Mouse (Mus musculus): ENCODE measurements around the gene Gprc5b.

Gene Gprc5b

DNA sequence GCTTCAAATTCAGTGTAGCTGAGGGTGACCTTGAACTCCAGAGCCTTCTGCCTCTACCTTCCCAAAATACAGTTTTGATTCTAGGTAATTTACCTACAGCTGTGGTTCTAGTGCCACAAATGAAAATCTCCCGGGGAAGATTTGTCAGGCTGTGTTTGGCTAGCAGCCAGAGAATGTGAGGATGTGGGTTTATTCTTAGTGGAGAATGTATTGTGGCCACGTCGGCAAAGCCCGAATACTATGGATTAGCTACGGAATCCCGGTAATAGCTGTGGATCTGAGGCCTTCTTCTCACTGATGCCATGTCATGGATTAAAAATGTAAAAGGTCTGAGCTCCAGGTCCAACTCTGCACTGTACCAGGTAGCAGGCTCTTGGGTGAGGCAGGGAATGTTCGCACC, 45.3 kb downstream of the Gprc5b start:
- no peak for DNase-seq (ENCODE audit: low read depth, low spot score)

DNA sequence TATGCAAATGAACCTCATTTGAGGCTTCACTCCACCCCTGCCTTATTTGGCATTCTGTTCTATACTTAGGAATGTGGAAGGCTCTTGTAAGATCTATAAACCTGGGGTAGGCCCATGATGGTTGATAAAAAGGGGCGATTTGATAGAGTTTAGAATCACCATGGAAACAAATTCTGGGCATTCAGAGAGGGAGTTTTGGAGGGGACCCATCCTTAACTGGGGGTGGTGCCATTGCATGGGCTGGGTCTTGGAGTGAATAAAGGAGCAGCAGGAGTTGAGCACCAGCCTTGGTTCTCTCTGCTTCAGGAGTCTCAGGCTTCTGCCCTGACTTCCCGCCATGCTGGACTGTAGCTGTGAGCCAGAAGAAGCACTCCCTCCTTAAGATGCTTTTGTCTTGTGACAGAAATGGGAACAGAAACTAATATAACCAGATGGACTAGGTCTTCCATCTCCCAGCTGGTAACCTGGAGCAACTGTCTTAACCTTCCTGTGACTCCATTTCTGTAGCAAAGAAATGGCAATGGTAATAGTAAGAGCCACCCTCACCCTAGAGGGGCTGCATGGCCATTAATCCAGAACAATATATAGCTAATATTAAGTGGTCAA, 46.2 kb downstream of the Gprc5b start:
- no peak for DNase-seq (ENCODE audit: low read depth, low spot score)

DNA sequence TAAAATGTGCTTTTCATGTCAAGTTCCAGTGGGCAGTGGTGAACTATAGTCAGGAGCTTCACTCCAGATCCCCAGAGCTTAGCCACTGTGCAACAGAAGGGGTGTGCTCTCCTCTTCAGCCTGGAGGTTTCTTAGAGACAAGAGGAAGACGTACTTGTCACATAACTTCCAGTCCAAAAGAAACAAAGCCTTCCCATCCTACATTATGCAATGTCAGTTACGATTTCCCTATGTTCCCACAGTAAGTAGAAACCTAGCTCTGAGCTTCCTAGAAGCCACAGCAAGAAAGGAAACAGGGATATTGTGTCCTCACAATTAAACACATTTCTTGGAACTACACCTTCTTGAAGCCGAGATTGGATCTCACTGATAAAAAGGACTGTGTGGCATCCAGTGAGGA, 47.8 kb downstream of the Gprc5b start:
- no peak for DNase-seq (ENCODE audit: low read depth, low spot score)

DNA sequence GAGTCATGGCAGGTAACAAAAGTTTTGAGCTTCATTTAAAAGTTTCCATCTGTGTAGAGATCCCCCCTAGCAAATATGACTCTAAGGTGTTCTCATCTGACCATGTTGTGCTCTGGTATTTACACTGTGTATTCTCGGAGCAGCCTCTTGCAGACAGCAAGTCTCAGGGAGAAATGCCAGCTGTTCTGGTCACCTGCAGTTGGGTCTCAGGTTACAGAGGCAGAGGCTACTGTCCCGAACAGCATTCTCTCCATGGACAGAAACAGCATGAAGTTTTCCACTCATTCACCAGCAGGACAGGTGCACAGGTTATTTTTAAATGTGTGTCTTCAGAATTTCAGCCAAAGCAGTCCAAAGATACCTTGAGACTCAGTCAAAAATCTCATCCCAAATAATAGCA, 50.1 kb downstream of the Gprc5b start:
- no peak for DNase-seq (ENCODE audit: low read depth, low spot score)

DNA sequence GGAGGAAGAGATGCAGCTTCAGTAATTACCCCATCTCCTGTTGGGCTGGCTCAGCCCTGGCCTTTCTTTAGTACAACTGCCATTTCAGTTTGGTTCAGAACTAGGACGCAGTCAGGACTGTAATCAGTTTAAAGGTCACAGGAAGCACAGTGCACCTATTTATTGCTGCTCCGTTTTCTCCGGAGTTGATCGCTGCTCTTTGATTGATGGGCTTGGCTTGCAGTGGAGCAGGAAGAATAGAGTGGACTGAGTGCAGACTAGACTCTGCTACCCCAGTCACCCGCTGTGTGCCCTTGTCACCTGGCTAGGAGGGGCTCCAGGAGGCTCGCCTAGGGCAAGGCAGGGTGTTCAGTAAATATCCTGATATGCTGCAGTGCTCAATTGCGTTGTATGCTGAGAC, 51.8 kb downstream of the Gprc5b start:
- DNase-seq (ENCODE audit: low read depth, low spot score): no peak

DNA sequence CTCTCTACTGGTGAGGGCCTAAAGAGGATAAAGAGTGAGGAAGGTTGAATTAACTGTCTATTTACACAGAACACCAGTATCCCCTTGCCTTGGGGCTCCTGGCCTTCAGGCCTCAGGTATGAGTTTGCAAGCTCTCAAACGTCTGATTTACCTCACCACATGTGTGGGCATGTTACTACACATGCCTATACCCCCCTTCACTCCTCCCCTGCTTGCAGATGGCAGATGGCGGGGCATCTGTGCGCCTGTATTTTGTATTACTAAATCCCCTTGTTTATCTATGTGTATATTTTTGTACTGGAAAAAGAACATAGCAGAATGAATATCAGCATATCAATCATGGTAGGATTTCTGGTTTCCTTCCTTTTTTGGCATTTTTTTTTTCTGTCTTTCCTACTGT, 52.7 kb downstream of the Gprc5b start:
- DNase-seq (ENCODE audit: low read depth, low spot score): no peak

DNA sequence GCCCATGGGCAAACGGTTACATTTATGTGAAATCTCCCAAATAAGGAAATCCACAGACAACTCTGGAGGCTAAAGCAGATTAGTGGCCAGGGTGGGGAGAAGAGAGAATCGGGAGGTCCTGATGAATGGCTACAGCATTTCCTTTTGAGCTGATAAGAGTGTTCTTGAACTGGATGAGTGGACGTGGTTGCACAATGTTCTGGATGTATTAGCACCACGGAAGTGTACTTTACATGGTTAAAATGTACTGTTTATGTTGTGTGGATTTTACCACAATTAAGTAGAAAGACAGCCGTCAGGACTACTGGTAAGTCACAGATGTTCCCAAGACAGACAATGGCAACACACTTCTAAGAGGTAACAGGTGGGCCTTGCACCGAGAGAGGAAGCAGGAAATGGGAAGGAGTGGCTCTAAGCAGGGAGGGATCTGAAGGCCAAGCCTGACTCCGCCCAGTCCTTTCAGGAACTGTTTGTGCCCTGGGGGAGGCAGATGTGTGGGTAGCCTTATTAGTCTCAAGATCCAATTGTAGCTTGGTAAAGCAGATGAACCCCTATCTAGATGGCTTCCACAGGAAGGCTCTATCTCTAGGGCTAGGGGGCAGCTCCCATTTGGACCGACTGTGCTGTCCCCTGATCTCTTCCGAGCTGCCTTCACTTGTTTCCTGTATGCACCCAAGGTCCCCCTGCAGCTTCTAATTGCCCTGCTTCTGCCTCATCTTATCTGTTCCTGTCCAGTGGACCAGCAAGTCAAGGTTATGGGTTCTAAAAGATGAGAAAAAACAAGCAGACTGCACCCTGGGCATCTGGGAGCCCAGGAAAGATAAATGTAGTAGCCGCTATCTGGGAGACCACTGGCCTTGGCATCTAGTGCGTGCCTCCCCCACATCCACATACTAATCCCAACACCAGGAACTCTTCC, 57.3 kb downstream of the Gprc5b start:
- no peak for DNase-seq (ENCODE audit: low read depth, low spot score)

DNA sequence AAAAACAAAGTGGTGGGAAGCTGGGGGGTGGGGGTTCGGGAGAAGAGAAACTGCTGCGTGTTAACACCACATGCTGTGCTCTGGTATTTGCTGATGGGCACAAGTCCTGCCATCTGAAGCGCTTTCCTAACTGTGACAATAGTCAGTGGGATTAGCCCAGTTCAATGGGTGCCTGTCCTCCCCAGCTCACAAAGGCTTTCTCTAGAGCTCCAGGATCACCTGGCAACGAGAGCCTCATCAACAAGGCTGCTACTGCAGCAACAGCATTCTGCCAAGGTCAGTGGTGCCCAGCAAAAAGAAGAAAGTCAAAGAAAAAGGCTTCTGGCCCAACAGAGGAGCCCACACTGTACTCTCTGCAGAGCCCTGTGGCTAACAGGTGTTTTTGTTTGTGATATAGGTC, 58.2 kb downstream of the Gprc5b start:
- no peak for DNase-seq (ENCODE audit: low read depth, low spot score)

DNA sequence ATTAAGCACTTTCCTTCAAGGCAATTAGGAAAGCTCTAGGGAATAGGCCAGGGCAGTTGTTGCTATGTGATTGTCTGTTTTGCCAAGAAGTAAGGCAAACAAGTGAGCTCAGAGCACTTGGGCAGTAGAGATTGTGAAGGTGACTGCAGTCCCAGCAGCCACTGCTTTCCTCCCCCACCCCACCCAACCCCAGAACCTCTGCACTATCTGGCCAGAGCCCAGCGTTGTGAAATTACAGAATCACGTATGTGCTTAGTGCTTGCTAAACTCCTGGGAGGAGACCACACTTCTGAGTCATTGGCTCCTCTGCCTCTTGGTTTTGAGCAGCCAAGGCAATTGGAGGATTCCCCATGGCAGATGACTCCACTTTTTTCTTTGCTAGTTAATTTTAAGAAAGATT, 59.7 kb downstream of the Gprc5b start:
- no peak for DNase-seq (ENCODE audit: low read depth, low spot score)

DNA sequence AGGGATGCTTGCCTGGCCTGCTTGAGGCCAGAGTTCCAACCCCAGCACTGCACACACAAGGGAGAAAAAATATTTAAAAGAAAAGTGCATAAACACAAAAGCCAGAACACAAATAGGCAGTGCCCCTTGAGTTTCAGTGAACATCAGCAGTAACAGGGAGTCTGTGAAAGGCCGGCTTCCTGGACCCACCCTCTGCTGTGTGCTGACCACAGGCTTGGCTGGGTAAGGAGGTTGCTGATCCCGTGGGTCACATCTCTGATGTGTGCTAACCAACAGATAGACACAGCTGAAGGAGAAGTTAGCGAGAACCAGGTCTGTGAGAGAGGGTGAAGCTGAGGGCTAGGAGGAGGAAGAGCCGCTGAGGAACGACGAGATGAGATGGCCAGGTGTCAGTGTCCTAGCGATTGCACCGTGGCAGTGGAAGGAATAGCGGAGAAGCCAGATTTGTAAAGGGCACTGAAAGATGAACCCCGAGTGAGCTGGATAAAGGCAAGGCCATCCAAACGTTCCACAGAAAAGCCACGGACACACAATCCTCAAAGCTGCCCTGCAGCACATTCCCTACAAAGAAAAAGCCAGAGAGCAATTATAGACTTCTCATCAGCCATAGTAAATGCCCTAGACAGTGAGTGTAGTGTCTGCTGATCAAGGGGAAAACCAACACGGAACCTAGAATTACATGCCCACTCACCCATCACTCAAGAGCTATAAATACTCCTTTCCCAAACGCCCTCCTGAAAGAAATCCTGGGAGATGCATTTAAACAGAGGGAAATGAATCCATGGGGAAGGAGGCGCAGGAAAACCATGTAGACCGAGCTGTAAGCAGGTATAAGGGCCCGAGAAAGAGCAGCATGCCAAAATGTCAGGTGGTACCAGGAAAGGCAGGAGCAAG, 63.3 kb downstream of the Gprc5b start:
- DNase-seq (ENCODE audit: low read depth, low spot score): no peak

DNA sequence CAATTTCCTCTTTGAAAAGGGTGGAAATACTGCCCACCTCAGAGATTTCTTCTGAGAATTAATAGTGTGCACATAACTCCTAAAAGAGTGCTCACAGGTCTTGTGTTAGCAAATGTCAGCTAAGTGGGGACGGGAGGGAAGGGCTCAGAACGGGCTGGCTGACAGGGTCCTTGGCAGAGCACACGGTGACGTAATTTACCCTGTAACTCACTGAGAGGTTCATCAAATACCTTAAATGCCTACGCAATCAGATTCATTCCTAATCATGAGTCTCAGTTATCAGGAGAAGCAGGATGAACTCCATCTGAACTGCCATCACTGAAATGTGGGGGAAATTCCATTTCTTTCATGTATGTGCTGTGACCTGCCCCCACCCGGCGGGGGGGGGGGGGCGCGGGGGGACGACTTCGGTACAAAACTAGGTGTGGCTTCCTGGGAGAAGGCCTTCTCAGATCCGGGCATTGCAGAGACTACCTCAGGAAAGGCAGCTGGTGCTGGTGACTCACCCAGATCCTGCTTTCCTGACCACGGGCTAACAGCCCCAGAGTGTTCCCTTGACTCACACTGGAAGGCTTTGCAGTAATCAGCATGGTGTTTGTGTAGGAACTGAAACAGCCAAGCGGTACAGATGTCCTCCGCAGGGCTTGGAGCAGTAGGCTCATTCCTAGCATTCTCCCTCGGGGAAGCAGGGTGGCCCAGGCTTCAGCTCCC, 65.3 kb downstream of the Gprc5b start:
- DNase-seq (ENCODE audit: low read depth, low spot score): no peak

DNA sequence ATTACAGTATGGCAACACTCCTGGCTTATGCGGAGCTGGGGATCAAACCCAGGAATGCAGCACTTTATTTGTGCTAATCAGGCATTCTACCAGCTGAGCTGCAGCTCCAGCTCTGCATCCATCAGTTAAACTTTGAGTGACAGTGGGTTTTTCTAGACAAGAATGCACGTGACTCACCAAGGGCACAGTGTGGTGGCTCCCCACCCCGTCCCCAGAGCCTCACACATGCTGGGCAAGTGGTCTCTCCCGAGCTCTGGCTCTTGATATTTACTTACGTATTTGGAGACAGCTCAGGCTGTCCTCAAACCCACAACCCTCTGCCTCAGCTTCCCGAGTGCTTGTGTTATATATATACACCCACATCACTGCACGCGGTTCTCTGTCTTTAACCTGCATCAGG, 66.1 kb downstream of the Gprc5b start:
- DNase-seq (ENCODE audit: low read depth, low spot score): no peak

DNA sequence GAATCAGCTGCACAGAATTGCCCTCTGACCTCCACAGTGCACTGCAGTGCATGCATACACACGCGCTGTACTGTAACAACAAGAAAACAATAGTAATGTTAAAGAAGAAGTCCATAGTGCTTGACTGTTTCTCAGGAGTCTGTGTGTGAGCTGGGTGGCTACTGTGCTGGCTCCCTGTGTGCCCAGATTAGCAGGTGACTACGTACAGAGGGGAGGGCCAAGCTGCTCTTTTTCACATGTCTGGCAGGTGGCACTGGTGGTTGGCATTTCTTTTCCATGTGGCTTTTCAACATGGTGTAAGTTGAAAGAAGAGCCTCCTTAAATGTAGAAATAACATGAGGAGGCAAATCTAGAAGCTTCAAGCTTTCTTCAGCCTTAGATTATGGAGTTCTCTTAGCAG, 66.7 kb downstream of the Gprc5b start:
- DNase-seq (ENCODE audit: low read depth, low spot score): no peak

DNA sequence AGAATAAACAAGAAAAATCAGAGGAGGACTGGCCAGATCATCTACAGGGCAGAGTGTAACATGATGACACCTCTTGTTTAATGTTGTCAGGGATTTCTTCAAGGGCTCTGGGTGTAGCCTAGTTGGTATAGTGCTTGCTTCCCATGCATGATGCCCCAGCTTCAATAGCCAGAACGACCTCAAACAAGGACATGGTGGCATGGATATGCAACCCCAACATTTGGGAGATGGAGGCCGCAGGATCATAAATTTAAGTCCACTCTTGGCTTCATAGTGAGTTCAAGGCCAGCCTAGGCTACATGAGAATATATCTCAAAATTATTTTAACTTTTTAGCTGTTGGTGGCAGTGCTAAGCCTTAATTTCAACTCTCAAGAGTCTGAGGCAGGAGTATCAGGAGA, 67.7 kb downstream of the Gprc5b start:
- DNase-seq (ENCODE audit: low read depth, low spot score): no peak

DNA sequence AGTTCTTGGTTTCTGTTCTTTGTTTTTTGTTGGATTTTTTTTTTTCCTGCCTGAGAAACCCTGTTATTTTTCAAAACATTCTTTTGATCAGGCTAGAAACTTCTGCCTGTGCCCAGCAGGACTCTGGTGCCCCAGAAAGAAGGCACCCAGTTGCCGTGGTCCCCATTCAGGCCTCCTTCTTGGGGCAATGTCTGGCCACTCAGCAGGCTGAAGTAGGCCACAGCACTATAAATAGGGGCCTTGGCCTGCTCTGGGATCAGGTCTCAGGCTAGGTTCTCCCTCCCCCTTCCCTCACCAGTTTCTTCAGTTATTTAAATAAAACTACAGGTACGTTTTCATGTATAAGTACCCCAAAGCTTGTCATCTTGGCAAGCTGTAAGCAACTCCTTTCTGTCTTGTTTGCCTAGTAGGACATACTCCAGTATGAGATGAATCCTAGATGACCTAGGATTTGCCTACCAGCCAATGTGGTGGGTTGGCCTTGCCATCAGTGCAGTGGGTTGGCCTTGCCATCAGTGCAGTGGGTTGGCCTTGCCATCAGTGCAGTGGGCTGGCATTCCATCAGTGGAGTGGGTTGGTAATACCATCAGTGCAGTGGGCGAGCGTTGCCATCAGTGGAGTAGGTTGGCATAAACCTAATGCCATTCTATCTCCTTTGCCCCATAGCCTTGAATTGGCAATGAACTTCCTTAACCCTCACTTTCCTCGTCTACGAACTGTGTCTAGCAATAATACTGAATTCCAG, 68.3 kb downstream of the Gprc5b start:
- DNase-seq (ENCODE audit: low read depth, low spot score): no peak

DNA sequence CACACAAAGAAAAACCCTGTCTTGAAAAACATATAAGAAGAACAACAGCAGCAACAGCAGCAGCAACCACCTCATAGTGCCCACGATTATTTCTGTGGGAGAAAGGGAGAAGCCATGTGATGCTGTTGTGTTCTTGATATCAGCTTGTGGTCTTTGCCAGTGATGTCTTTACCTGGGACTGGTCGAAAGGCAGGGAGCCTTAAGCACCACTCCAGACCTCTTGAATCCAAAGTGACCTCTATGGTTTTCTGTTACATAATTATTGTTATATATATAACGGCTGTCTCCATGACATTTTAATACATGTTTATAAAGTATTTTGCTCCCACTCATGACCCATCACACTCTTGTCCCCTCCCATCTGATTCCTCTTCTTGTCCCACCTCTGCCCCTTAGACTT, 69.5 kb downstream of the Gprc5b start:
- DNase-seq (ENCODE audit: low read depth, low spot score): no peak

DNA sequence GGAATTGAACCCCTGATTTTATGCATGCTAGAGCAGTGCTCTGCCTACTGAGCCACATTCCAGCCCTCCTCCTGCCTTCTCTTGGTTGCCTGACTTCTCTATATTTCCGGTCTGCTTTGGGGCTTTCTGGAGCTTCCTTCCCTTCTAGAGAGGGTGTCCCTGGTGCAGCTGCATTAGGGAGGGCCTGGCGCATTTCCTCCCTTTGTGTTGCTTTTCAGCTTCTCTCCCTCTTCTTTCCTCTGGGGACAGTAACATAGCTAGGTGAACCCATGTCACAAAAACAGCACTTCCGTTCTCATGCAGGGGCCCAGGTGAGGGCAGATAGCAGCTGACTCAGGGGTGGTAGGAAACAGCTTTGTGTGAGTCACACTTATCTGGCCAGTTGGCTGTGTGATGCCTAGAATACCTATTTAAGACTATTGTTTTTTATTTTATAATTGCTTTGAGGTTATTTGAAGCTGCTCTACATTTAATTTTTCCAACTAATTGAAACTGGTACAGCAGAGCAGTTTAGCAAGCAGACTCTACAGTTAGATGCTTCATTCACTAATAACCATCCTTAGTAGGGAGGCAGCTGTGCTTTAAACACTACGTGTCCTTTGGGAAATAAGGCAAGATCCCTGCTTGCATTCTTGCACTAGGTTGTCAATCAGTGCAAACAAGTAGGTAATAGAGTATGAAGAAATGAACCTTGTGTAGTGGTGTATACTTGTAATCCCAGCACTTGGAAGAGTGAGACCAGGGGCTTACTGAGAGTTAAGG, 72.4 kb downstream of the Gprc5b start:
- DNase-seq (ENCODE audit: low read depth, low spot score): peak; percentile 10

All from CD4-positive helper T cell, adult 2 months (primary cell).